Mouse (Mus musculus) embryonic facial prominence, embryonic 14.5 days (tissue): ENCODE measurements around the gene Rcbtb1. TPM values are rescaled to one million over a fixed set of nuclear protein-coding genes. Genes with fewer than 3 reads are reported as not detected.

ENCODE experiments used
- ATAC-seq: fragments of 200-750 bp; cut with Nextera tagmentation; 2 replicates; pipeline ENCODE4 v1.8.0; 2017; ENCODE audit warnings: low read depth, moderate number of reproducible peaks, moderate TSS enrichment
- DNase-seq: peaks from one replicate; pipeline ENCODE4 v3.0.0-alpha.2; 2015; ENCODE audit warnings: low spot score
- H3K27ac ChIP-seq: fragments of 300-500 bp; sonication (generic); replicated peaks from 2 replicates; pipeline ENCODE4 v1.5.1; 2014; ENCODE audit warnings: low read depth, mild to moderate bottlenecking, low read length, moderate library complexity
- H3K27me3 ChIP-seq: fragments of 300-500 bp; sonication (generic); replicated peaks from 2 replicates; pipeline ENCODE4 v1.6.1; 2014; ENCODE audit warnings: low read length; ENCODE audit not compliant: control insufficient read depth, insufficient read depth
- H3K36me3 ChIP-seq: fragments of 300-500 bp; sonication (generic); 2 replicates; pipeline ENCODE4 v1.6.1; 2014; ENCODE audit warnings: low read length, mixed read lengths; ENCODE audit not compliant: control insufficient read depth, insufficient read depth
- H3K4me1 ChIP-seq: fragments of 300-500 bp; sonication (generic); 2 replicates; pipeline ENCODE4 v1.6.1; 2014; ENCODE audit warnings: antibody characterized with exemption, low read length; ENCODE audit not compliant: control insufficient read depth, insufficient read depth
- H3K4me2 ChIP-seq: fragments of 300-500 bp; sonication (generic); 2 replicates; pipeline ENCODE4 v1.6.1; 2014; ENCODE audit warnings: low read depth, mild to moderate bottlenecking, low read length, moderate library complexity, mixed read lengths
- H3K4me3 ChIP-seq: fragments of 300-500 bp; sonication (generic); 2 replicates; pipeline ENCODE4 v1.5.1; 2014; ENCODE audit warnings: low read depth, mild to moderate bottlenecking, low read length
- H3K9ac ChIP-seq: fragments of 300-500 bp; sonication (generic); 2 replicates; pipeline ENCODE4 v1.6.1; 2014; ENCODE audit warnings: low read depth, mild to moderate bottlenecking, low read length, moderate library complexity, mixed read lengths
- H3K9me3 ChIP-seq: fragments of 300-500 bp; sonication (generic); 2 replicates; pipeline ENCODE4 v1.6.1; 2016; ENCODE audit warnings: low read length; ENCODE audit not compliant: control insufficient read depth
- WGBS: fragments of 180-500 bp; shearing (Covaris S2); extraction: QIAGEN DNeasy Blood & Tissue Kit; methylation state at CpG from one replicate; pipeline ENCODE4 v1.1.7; 2014; 5-methylcytosine and 5-hydroxymethylcytosine counted together
- polyA plus RNA-seq: library from polyadenylated mRNA; unstranded; fragments of >200 nt; fragmentation: Nextera tagmentation; extraction: Ambion mirVana; gene quantifications from 2 replicates; pipeline ENCODE4 v1.2.1, GENCODE M21; 2014

The Rcbtb1 gene
- polyA plus RNA-seq, result 40.0 and 45.5 TPM in 2 replicates

GRCm38 (mm10) chr14:59200711-59201603 is at the start of gene Rcbtb1:
Gene Rcbtb1, plus strand, starts transcription at chr14:59201209.
- H3K27me3 ChIP-seq, result no peaks in the 10 kb centered on the region
- 1% methylated on average over 19 of the region's 96 CpGs for whole genome bisulfite sequencing
- ATAC-seq (peak; percentile 95), DNase-seq (peak; percentile 96)
- H3K4me2 ChIP-seq, result peak within 1 kb of the TSS; percentile 81
- H3K4me3 ChIP-seq, result peak within 1 kb of the TSS; percentile 88
- H3K9me3 ChIP-seq, result 0 out of 2 replicates have a peak, but pooled peaks cover 8% of the 10 kb centered on the region
- peaks cover 14% of the 10 kb centered on the region; the same call in 1 of the 2 replicates for H3K4me1 ChIP-seq
- H3K36me3 ChIP-seq, result no peaks in the 10 kb centered on the region
- peak within 1 kb of the TSS; percentile 95 for H3K27ac ChIP-seq
- H3K9ac ChIP-seq, result peak within 1 kb of the TSS; percentile 97

GRCm38 (mm10) chr14:59155589-59155988 is 45.4 kb upstream of the Rcbtb1 start:
- H3K27ac ChIP-seq, result no peak overlapping the region
- no peaks in the 10 kb centered on the region for H3K36me3 ChIP-seq
- no peak overlapping the region for H3K4me2 ChIP-seq
- no peak overlapping the region for H3K9ac ChIP-seq
- H3K9me3 ChIP-seq, result no peaks in the 10 kb centered on the region
- peak; percentile 41 for DNase-seq
- no peaks in the 10 kb centered on the region for H3K4me1 ChIP-seq
- H3K27me3 ChIP-seq, result no peaks in the 10 kb centered on the region
- 68% methylated on average over 2 of the region's 2 CpGs for WGBS
- H3K4me3 ChIP-seq, result no peak overlapping the region
- no peak for ATAC-seq

DNA sequence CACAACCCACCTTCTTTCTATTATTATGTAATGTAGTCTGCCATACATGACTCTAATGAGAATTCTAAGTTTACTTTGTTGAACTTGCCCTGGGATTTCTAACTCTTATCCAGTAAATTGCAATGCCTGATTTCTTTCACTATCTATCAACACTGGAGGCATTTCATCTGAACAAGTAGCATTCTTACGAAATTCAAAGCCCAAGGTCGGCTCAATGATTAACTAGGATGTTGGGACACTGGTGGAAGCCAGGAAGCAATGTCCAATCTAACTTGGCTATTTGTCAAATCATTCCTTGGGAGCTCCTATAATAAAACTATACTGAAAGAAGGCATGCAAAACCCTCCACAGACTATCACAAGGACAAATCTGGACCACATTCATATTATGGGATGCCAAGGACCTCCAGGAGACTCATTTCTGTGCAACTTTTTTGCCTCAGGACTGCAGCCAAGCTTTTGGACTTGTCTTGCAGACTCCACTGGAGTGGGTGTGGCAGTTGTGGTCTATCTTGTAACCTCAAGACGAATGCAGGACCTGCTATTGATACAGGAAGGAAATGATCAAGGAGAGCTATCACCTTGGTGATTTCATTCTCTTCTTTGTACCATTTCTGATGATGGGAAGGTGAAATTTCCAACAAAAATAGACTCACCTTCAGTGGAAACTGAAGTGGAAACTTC is 43.9 kb upstream of the Rcbtb1 start:
- ATAC-seq (no peak), DNase-seq (no peak)
- no peak overlapping the region for H3K4me3 ChIP-seq
- H3K36me3 ChIP-seq, result no peaks in the 10 kb centered on the region
- H3K4me2 ChIP-seq, result no peak overlapping the region
- 66% methylated on average over 3 of the region's 3 CpGs for WGBS
- no peak overlapping the region for H3K9ac ChIP-seq
- no peaks in the 10 kb centered on the region for H3K9me3 ChIP-seq
- H3K4me1 ChIP-seq, result no peaks in the 10 kb centered on the region
- no peak overlapping the region for H3K27ac ChIP-seq
- H3K27me3 ChIP-seq, result no peaks in the 10 kb centered on the region

DNA sequence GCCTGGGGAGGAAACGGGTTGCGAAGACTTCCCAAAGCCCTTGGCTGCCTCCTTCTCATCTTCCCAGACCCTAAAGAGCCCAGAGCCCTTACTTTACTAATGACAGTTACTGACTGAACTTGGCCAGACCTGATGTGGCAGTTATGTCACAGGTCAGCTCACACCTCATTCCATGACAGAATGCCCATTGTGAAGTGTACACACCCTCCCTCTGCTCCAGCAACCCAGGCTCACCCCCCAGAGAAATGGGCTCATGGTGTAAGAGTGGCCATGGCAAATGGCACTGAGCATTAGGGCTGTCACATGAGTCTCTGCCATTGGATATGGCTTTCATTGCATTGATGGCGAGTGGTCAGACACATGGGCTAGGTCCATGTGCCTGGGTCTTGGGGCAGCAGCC is 22.4 kb upstream of the Rcbtb1 start, which contains the start of gene Gm5142:
Gm5142 (minus strand) TSS at position 101 of the 400 bp plus-strand sequence.
- Histone ChIP-seq H3K27me3 (no peaks in the 10 kb centered on the region; the same call in 1 of the 2 replicates), H3K4me1 (no peaks in the 10 kb centered on the region), H3K9me3 (no peaks in the 10 kb centered on the region), H3K4me2 (no peak within 1 kb of the TSS), H3K9ac (no peak within 1 kb of the TSS), H3K4me3 (no peak within 1 kb of the TSS), H3K36me3 (no peaks in the 10 kb centered on the region), H3K27ac (no peak within 1 kb of the TSS)
- no peak for DNase-seq
- no peak for ATAC-seq
- 93% methylated on average over 3 of the region's 3 CpGs for WGBS

DNA sequence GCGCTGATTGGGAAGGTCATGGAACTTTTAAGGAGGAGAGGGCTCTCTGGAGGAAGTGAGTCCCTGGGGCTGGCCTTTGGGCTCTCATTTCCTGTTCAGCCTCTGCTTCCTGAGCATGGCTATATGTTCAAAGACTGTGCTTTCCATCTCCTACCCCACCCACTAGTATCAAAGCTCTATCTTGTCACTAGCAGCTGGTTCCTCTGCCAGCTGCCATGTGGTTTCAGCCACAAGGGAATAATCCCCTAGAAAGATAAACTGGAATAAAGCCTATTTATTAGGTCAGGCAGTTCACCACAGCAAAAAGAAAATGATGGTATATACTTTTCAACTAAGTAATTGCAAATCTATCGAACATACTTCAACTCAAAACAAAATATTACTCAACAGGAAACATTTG is 18.3 kb upstream of the Rcbtb1 start:
- no peak for DNase-seq
- no peak overlapping the region for H3K4me3 ChIP-seq
- no peaks in the 10 kb centered on the region for H3K4me1 ChIP-seq
- no peaks in the 10 kb centered on the region for H3K36me3 ChIP-seq
- no peak overlapping the region for H3K9ac ChIP-seq
- H3K27me3 ChIP-seq, result no peaks in the 10 kb centered on the region; the same call in 1 of the 2 replicates
- no peak for ATAC-seq
- WGBS, result 69% methylated on average over 2 of the region's 2 CpGs
- H3K4me2 ChIP-seq, result no peak overlapping the region
- H3K27ac ChIP-seq, result no peak overlapping the region
- no peaks in the 10 kb centered on the region for H3K9me3 ChIP-seq

DNA sequence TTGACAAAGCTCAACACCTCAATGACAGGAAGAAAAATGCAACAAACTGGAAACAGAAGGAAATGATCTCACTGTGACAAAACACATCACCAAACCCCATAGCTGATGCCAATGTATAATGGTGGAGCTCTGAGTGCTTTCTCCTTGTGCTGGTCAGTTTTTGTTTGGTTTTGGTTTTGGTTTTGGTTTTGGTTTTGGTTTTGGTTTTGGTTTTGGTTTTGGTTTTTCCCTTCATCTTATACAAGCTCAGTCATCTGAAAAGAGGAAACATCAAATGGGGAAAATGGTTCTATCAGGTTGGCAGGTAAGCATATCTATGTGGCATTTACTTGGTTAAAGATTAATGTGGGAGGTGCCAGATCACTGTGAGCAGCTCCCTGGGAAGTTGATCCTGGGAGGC is 15.5 kb upstream of the Rcbtb1 start:
- Histone ChIP-seq H3K4me1 (no peaks in the 10 kb centered on the region), H3K4me3 (no peak overlapping the region), H3K9ac (no peak overlapping the region), H3K4me2 (no peak overlapping the region), H3K9me3 (no peaks in the 10 kb centered on the region), H3K27ac (no peak overlapping the region), H3K27me3 (no peaks in the 10 kb centered on the region), H3K36me3 (no peaks in the 10 kb centered on the region)
- ATAC-seq, result no peak
- DNase-seq, result no peak

- H3K27me3 ChIP-seq, result no peaks in the 10 kb centered on the region
- H3K4me2 ChIP-seq, result no peak overlapping the region
- no peaks in the 10 kb centered on the region for H3K36me3 ChIP-seq
- no peaks in the 10 kb centered on the region for H3K4me1 ChIP-seq
- H3K9me3 ChIP-seq, result no peaks in the 10 kb centered on the region
- 82% methylated on average over 2 of the region's 2 CpGs for WGBS
- H3K4me3 ChIP-seq, result no peak overlapping the region
- no peak overlapping the region for H3K27ac ChIP-seq
- ATAC-seq, result no peak
- no peak overlapping the region for H3K9ac ChIP-seq
- no peak for DNase-seq
These were observed 14.9 kb upstream of the Rcbtb1 start for GRCm38 (mm10) chr14:59186121-59186520.

DNA sequence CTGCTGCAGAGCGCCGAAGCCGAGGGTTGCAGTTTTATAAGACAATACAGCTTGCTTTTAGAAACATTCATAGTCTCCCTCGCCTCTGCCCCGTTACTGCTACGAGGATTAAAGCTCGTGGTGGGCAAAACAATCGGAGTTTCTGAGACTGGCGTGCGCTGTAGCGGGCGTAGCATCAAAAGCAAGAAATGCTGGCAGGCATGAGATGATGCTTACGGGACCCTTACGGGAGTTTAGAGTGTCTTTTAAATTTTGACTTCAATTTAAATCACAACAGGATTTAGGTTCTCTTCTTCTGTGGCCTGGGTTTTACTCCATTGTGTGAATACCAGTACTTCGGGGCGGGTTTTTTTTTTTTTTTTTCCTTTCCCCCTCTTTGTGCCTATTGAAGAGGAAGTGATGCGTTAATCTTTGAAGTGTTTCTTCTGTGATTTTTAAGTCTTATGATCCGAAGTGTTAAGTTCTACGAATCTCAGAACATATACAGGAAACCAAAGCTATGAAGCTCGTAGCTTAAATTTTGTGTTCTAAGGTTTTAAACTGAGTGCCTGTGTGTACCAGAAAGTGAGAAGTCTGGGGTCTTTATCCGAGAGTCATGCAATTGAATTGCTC is 701 bp downstream of the Rcbtb1 start:
- no peaks in the 10 kb centered on the region for H3K27me3 ChIP-seq
- H3K36me3 ChIP-seq, result no peaks in the 10 kb centered on the region
- 0 out of 2 replicates have a peak, but pooled peaks cover 3% of the 10 kb centered on the region for H3K9me3 ChIP-seq
- peak overlapping the region; percentile 81 for H3K4me2 ChIP-seq
- peaks cover 14% of the 10 kb centered on the region; the same call in 1 of the 2 replicates for H3K4me1 ChIP-seq
- peak overlapping the region; percentile 88 for H3K4me3 ChIP-seq
- H3K27ac ChIP-seq, result peak overlapping the region; percentile 95
- whole genome bisulfite sequencing, result under 1% methylated on average over 21 of the region's 21 CpGs
- DNase-seq, result no peak
- H3K9ac ChIP-seq, result peak overlapping the region; percentile 97
- ATAC-seq, result no peak
